Mouse (Mus musculus): ENCODE measurements around the gene Smim24.

Gene Smim24

GRCm38 (mm10) chr10:81392270-81392669 lies 581 bp upstream of the Smim24 start:
- no peak for DNase-seq

- DNase-seq, result peak; percentile 75 to 80
Measured at GRCm38 (mm10) chr10:81393456-81394063, 709 bp downstream of the Smim24 start.

- peak; percentile 67 to 72 for DNase-seq
Measured at GRCm38 (mm10) chr10:81395127-81395526, 2.3 kb downstream of the Smim24 start.

GRCm38 (mm10) chr10:81395865-81396264 lies 3.0 kb downstream of the Smim24 start:
- no peak for DNase-seq

GRCm38 (mm10) chr10:81396749-81397148 lies 3.9 kb downstream of the Smim24 start:
- peak in 1 of 2 experiments; percentile 51 for DNase-seq

- no peak for DNase-seq
Measured at GRCm38 (mm10) chr10:81399296-81399695, 6.4 kb downstream of the Smim24 start.

- no peak for DNase-seq
Measured at GRCm38 (mm10) chr10:81399798-81400308, 7.0 kb downstream of the Smim24 start.

GRCm38 (mm10) chr10:81400371-81401204 lies 7.7 kb downstream of the Smim24 start:
- DNase-seq, result no peak

GRCm38 (mm10) chr10:81401205-81401520 lies 8.3 kb downstream of the Smim24 start:
- DNase-seq, result no peak

- DNase-seq, result no peak
Measured at GRCm38 (mm10) chr10:81401521-81402226, 8.8 kb downstream of the Smim24 start.

- DNase-seq, result no peak
Measured at GRCm38 (mm10) chr10:81402227-81402765, 9.4 kb downstream of the Smim24 start.

GRCm38 (mm10) chr10:81403511-81403910 lies 10.7 kb downstream of the Smim24 start:
- DNase-seq, result no peak

- no peak for DNase-seq
Measured at GRCm38 (mm10) chr10:81404082-81404481, 11.2 kb downstream of the Smim24 start.

- DNase-seq, result no peak
Measured at GRCm38 (mm10) chr10:81404720-81405119, 11.9 kb downstream of the Smim24 start.

GRCm38 (mm10) chr10:81405588-81406201 lies 12.8 kb downstream of the Smim24 start:
- DNase-seq, result peak; percentile 67 to 68

GRCm38 (mm10) chr10:81406504-81407440 lies 13.9 kb downstream of the Smim24 start:
- no peak for DNase-seq

GRCm38 (mm10) chr10:81407539-81408423 lies 14.9 kb downstream of the Smim24 start:
- DNase-seq, result no peak

GRCm38 (mm10) chr10:81408424-81408729 lies 15.5 kb downstream of the Smim24 start:
- no peak for DNase-seq

GRCm38 (mm10) chr10:81408871-81409291 lies 16.0 kb downstream of the Smim24 start:
- peak; percentile 70 for DNase-seq

- DNase-seq, result no peak
Measured at GRCm38 (mm10) chr10:81409330-81409729, 16.5 kb downstream of the Smim24 start.

- no peak for DNase-seq
Measured at GRCm38 (mm10) chr10:81410350-81410749, 17.5 kb downstream of the Smim24 start.

Measured in thymus, postnatal 36 days (tissue).